Mouse (Mus musculus) liver, embryonic 13.5 days (tissue): ENCODE measurements around the gene Dlst. TPM values are rescaled to one million over a fixed set of nuclear protein-coding genes. Genes with fewer than 3 reads are reported as not detected.

Experiments used
- ATAC-seq: fragments of 200-750 bp; cut with Nextera tagmentation; 2 replicates; pipeline ENCODE4 v1.8.0; 2017; ENCODE audit warnings: low read depth, mild to moderate bottlenecking, moderate number of reproducible peaks, moderate library complexity
- DNase-seq: peaks from one replicate; pipeline ENCODE4 v3.0.0; 2022
- H3K27ac ChIP-seq: fragments of 300-500 bp; sonication (generic); 2 replicates; pipeline ENCODE4 v1.5.1; 2015; ENCODE audit warnings: moderate library complexity, mild to moderate bottlenecking, inconsistent platforms
- H3K27me3 ChIP-seq: fragments of 300-500 bp; sonication (generic); 2 replicates; pipeline ENCODE4 v1.6.1; 2015; ENCODE audit warnings: mild to moderate bottlenecking, inconsistent platforms
- H3K36me3 ChIP-seq: fragments of 300-500 bp; sonication (generic); 2 replicates; pipeline ENCODE4 v1.6.1; 2015; ENCODE audit warnings: mild to moderate bottlenecking, inconsistent platforms
- H3K4me1 ChIP-seq: fragments of 300-500 bp; sonication (generic); replicated peaks from 2 replicates; pipeline ENCODE4 v1.6.1; 2015; ENCODE audit warnings: inconsistent platforms
- H3K4me2 ChIP-seq: fragments of 300-500 bp; sonication (generic); 2 replicates; pipeline ENCODE4 v1.6.1; 2015; ENCODE audit warnings: inconsistent platforms, mild to moderate bottlenecking, moderate library complexity
- H3K4me3 ChIP-seq: fragments of 300-500 bp; sonication (generic); replicated peaks from 2 replicates; pipeline ENCODE4 v1.5.1; 2015; ENCODE audit warnings: mild to moderate bottlenecking, inconsistent platforms
- H3K9ac ChIP-seq: fragments of 300-500 bp; sonication (generic); 2 replicates; pipeline ENCODE4 v1.6.1; 2015; ENCODE audit warnings: mild to moderate bottlenecking, inconsistent platforms
- H3K9me3 ChIP-seq: fragments of 300-500 bp; sonication (generic); replicated peaks from 2 replicates; pipeline ENCODE4 v1.6.1; 2016; ENCODE audit warnings: inconsistent platforms
- WGBS: fragments of 180-500 bp; shearing (Covaris S2); methylation state at CpG from one replicate; pipeline ENCODE4 v1.1.7; 2015; ENCODE audit not compliant: insufficient replicate concordance; 5-methylcytosine and 5-hydroxymethylcytosine counted together
- polyA plus RNA-seq: library from polyadenylated mRNA; unstranded; fragments of >200 nt; fragmentation: Nextera tagmentation; extraction: Ambion mirVana; gene quantifications from 2 replicates; pipeline ENCODE4 v1.2.1, GENCODE M21; 2015

Gene Dlst
- polyA plus RNA-seq, 1 experiment from 2014 or later: 80.7 TPM

GRCm38 (mm10) chr12:85169877-85170276, 59.2 kb downstream of the Dlst start:
- Histone ChIP-seq H3K36me3 (no peaks in the 10 kb centered on the region), H3K9ac (no peak overlapping the region), H3K4me1 (peaks cover 8% of the 10 kb centered on the region), H3K4me2 (no peak overlapping the region), H3K27ac (no peak overlapping the region), H3K27me3 (peaks cover 25% of the 10 kb centered on the region; the same call in 1 of the 2 replicates), H3K9me3 (no peaks in the 10 kb centered on the region), H3K4me3 (no peak overlapping the region)
- ATAC-seq: no peak
- DNase-seq: no peak
- WGBS: 62% methylated on average over 3 of the region's 3 CpGs

DNA sequence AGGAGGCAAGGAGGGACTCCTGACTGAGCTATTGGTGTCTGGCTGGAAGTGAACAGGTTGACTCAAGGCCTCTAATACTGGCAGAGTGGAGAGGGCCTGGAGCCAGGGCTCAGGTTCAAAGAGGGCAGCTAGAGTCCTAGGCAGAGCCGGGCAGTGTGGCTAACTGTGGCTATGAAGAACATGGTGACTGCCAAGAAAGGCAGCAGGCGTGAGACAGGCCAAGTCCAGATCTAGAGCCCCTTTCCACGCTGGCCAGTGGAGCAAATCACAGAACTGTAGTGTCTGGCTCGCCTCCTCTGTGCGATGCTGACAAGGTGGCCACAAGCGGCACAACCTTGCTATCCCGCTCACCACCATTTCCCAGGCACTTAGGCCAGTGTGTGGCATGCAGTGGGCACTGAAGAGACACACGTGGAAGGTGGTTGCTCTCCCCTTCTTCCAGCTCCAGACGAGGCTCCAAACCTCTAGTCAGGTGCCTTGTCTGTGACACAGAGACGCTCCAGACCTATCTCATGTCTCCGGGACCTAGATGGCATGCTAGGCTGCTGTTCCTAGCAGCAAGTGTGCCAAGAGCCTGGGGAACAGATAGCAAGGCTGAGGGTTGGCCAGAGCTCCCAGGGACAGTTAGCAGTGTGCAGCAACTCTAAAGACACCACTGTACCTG, 59.8 kb downstream of the Dlst start:
- Histone ChIP-seq H3K36me3 (no peaks in the 10 kb centered on the region), H3K27ac (no peak overlapping the region), H3K4me1 (peaks cover 8% of the 10 kb centered on the region), H3K4me2 (no peak overlapping the region), H3K27me3 (peaks cover 30% of the 10 kb centered on the region), H3K4me3 (no peak overlapping the region), H3K9ac (no peak overlapping the region), H3K9me3 (no peaks in the 10 kb centered on the region)
- no peak for DNase-seq
- WGBS: 68% methylated on average over 11 of the region's 11 CpGs
- no peak for ATAC-seq

DNA sequence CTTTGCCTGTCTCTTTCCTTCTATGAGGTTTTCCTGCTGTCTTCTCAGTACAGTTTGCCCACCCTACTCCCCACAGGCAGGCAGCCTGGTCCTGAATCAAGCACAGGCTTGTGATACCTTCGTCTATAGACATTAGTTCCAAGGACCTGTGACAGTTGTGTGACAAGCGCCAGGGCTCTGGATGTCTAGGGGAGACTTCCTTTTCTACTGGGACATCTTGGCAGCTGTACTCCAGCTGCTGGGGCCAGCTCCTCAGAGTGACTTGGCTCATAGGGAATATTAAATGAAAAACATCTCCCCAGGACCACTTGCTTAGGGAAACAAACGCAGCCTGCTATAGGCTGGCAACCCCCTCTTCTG, 60.3 kb downstream of the Dlst start:
- Histone ChIP-seq H3K4me2 (no peak overlapping the region), H3K9me3 (no peaks in the 10 kb centered on the region), H3K4me1 (peaks cover 12% of the 10 kb centered on the region), H3K36me3 (no peaks in the 10 kb centered on the region), H3K27me3 (peaks cover 34% of the 10 kb centered on the region), H3K27ac (no peak overlapping the region), H3K4me3 (no peak overlapping the region), H3K9ac (no peak overlapping the region)
- WGBS: 65% methylated on average over 3 of the region's 3 CpGs
- no peak for DNase-seq
- no peak for ATAC-seq

DNA sequence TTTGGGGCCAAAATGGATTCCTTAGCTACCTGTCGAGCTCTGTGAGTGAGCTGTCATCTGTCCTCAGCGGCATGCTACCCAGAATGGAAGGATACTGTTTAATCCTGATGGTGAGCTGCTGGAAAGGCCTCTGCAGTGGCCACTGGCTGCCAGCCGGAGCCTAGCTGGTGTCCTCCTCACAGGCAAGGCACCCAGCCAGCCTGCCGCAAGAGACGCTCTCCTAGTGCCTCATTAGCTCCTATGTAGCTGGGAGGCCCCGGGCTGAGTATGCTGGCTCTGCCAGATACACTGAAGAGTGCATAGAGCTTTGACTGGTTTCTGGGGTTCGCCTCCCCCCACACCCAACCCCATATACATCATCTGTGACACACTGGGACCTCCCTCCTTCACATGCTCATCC, 63.4 kb downstream of the Dlst start:
- Histone ChIP-seq H3K36me3 (no peaks in the 10 kb centered on the region), H3K27ac (no peak overlapping the region), H3K4me2 (no peak overlapping the region), H3K9ac (no peak overlapping the region), H3K27me3 (peaks cover 60% of the 10 kb centered on the region), H3K9me3 (no peaks in the 10 kb centered on the region), H3K4me1 (peaks cover 30% of the 10 kb centered on the region), H3K4me3 (no peak overlapping the region)
- no peak for DNase-seq
- WGBS: 68% methylated on average over 7 of the region's 7 CpGs
- no peak for ATAC-seq

GRCm38 (mm10) chr12:85175087-85175675, 64.5 kb downstream of the Dlst start:
- H3K27ac ChIP-seq: no peak overlapping the region
- H3K9me3 ChIP-seq: no peaks in the 10 kb centered on the region
- WGBS: 55% methylated on average over 16 of the region's 16 CpGs
- H3K27me3 ChIP-seq: peaks cover 62% of the 10 kb centered on the region
- ATAC-seq (no peak), DNase-seq (no peak)
- H3K4me1 ChIP-seq: peaks cover 22% of the 10 kb centered on the region
- no peak overlapping the region for H3K4me2 ChIP-seq
- H3K4me3 ChIP-seq: no peak overlapping the region
- no peaks in the 10 kb centered on the region for H3K36me3 ChIP-seq
- no peak overlapping the region for H3K9ac ChIP-seq

- ATAC-seq (peak; percentile 25; the same call in 1 of the 2 replicates), DNase-seq (no peak)
These were observed 65.6 kb downstream of the Dlst start for GRCm38 (mm10) chr12:85175926-85176845.

DNA sequence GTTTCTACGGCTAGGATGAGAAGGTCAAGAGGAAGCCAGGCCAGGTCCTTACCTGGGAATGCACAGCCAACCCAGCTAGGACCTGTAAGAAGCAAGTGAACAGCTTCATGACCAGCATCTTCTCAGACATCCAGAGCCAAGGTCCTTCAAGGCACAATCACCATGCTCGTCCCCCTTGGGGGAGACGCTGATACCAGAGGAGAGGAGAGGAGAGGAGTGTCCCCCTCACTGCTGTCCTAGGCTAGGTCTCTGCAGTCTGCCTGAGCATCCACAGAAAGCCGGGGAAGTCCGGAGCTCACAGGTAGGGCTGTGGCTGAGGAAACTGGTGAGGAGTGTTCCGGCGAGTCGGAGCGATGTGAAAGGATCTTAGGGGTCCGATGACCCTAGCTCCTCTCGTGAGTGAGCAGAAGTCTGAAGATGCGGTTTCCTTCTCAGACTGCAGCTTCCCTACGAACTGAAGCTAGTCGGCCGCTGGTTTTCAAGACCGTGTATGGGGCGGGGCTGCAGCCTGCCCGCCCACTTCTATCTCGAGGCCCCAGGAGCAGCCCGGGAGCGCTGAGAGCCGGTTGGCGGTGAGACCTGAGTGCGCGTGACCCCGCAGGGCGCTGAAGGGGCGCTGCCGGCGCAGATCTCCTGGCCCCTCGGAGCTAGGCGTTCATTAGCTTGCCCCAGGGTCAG, 66.4 kb downstream of the Dlst start:
- peak; percentile 38 for DNase-seq
- Histone ChIP-seq H3K4me3 (peak overlapping the region; percentile 40), H3K27me3 (peaks cover 76% of the 10 kb centered on the region), H3K9ac (peak overlapping the region; percentile 37; the same call in 1 of the 2 replicates), H3K9me3 (no peaks in the 10 kb centered on the region), H3K27ac (no peak overlapping the region), H3K4me1 (peaks cover 22% of the 10 kb centered on the region), H3K4me2 (peak overlapping the region; percentile 63), H3K36me3 (no peaks in the 10 kb centered on the region)
- peak; percentile 74 for ATAC-seq
- 2% methylated on average over 32 of the region's 32 CpGs for WGBS

More at GRCm38 (mm10) chr12:85175926-85176845, 65.6 kb downstream of the Dlst start:
- Histone ChIP-seq H3K4me3 (0 out of 2 replicates have a peak overlapping the region, but pooled peaks have one; percentile 40), H3K9ac (no peak overlapping the region; the same call in 1 of the 2 replicates), H3K4me2 (peak overlapping the region; percentile 63), H3K27ac (no peak overlapping the region; the same call in 1 of the 2 replicates), H3K4me1 (peaks cover 22% of the 10 kb centered on the region), H3K9me3 (no peaks in the 10 kb centered on the region), H3K36me3 (no peaks in the 10 kb centered on the region), H3K27me3 (peaks cover 72% of the 10 kb centered on the region)
- WGBS: 42% methylated on average over 11 of the region's 11 CpGs

DNA sequence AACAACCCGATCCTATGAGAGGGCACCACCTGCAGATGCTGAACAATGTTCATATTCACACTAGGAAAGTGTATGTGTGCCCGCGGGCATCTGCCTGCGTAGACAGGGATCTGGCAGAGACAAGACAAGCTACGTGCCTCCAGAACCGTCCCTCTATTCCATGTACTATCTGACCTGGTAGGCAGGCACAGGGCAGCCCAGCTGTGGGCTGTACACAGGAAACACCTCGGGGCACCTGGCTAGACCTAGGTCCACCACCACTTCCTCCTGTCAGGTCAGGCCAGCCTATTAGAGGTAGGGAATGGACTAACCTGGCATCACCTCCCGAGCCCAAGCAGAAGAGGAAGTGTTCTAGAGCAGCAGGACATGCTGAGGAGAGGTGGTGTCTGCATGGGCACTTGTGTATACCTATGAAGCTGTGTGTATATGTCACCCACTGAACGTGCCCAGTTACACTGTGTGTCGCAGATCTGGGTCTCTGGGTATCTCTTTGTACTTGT, 67.2 kb downstream of the Dlst start, which contains the start of gene Pgf:
TSS of gene Pgf (minus strand) at position 51 of the 500 bp plus-strand sequence.
- H3K4me3 ChIP-seq: peak within 1 kb of the TSS; percentile 40
- H3K9ac ChIP-seq: peak within 1 kb of the TSS; percentile 37; the same call in 1 of the 2 replicates
- peaks cover 79% of the 10 kb centered on the region for H3K27me3 ChIP-seq
- no peak within 1 kb of the TSS for H3K27ac ChIP-seq
- ATAC-seq (no peak), DNase-seq (no peak)
- no peaks in the 10 kb centered on the region for H3K9me3 ChIP-seq
- WGBS: 51% methylated on average over 10 of the region's 10 CpGs
- peak within 1 kb of the TSS; percentile 63 for H3K4me2 ChIP-seq
- H3K36me3 ChIP-seq: no peaks in the 10 kb centered on the region
- H3K4me1 ChIP-seq: peaks cover 22% of the 10 kb centered on the region

- ATAC-seq: no peak
- Histone ChIP-seq H3K4me2 (no peak overlapping the region), H3K4me1 (peaks cover 22% of the 10 kb centered on the region), H3K27ac (no peak overlapping the region), H3K9ac (no peak overlapping the region), H3K9me3 (no peaks in the 10 kb centered on the region), H3K27me3 (peaks cover 81% of the 10 kb centered on the region), H3K36me3 (no peaks in the 10 kb centered on the region), H3K4me3 (no peak overlapping the region)
- DNase-seq: no peak
- WGBS: 50% methylated on average over 2 of the region's 2 CpGs
These were observed 67.7 kb downstream of the Dlst start for GRCm38 (mm10) chr12:85178294-85178693.

DNA sequence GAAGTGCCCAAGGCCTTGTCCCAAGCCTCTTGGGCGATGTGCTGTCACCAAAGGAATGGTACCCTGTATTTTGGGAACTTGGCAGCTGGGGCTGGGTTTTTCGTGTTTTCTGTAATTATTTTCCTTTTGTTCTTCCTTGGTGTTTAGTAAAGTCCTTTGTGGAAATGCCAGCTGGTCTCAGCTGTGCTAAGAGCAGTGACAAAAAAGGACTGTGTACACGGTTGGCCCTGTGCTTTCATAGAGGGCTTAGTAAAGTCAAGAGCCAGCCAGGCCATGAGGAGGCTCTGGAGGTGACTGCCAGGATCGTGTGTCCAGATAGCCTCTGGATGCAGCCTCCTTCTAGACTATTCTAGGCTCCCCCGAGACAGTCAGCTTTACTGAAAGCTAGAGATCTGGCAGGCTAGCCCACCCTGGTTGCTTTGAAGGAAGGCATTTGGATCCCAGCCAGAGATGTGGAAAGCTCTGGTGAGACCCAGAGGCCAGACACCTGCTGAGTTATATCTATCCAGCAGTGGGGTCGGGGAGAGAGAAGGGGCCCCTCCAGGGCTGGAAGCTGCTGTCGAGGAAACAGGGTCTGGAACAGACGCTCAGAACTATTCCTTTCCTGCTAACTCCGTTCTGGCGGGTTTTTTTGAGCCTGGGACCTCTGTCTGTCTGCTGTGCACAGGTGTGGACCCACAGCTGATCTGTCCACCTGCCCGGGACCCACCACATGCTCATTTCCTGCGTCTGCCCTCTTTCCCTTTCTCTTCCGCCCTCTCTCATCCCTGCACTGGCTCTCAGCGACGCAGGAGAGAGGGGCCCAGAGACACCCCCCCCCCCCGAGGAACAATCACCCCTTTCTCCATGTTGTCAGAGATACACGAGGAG, 71.1 kb downstream of the Dlst start:
- no peaks in the 10 kb centered on the region for H3K36me3 ChIP-seq
- 37% methylated on average over 16 of the region's 17 CpGs for WGBS
- H3K4me1 ChIP-seq: peaks cover 10% of the 10 kb centered on the region
- H3K9me3 ChIP-seq: no peaks in the 10 kb centered on the region
- ATAC-seq (no peak), DNase-seq (no peak)
- H3K9ac ChIP-seq: no peak overlapping the region
- H3K4me3 ChIP-seq: no peak overlapping the region
- H3K27ac ChIP-seq: no peak overlapping the region
- peaks cover 53% of the 10 kb centered on the region for H3K27me3 ChIP-seq
- no peak overlapping the region for H3K4me2 ChIP-seq
